Mouse (Mus musculus): Measurements from ENCODE around the gene Ctxn1. TPM values are rescaled to one million over a fixed set of nuclear protein-coding genes. Genes with fewer than 3 reads are reported as not detected.

Ctxn1 gene
- polyA plus RNA-seq, 1 experiment from 2014 or later = 63.9 TPM

DNA sequence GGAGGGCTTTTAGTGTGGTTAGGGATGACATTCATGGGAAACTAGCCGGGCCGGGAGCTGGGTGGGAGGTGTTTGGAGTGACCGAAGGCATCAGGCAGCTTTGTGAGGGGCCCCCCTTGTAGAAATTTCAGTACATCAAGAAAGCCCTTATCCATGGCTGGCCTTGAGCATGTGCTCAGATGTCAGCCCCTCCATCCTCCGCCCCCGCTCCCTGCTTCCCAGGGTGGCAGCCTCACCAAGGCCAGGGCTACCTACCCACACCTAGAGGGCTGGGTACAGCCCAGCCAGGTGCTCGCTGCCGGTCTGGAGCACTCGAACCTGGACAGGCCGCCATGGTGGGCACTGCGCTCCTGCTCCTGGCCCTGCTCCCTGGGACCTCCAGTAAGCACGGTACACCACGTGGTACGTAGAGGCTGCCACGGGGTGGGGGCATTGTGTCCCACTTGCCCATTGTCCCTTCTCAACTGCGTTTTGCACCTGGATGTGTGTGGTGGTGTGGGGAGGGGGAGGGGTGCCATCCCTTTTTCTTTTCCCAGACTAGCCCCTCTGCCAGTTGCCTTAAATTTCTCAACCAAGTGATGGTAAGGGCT is 11.0 kb downstream of the Ctxn1 start, which contains the start of gene Tgfbr3l:
TSS of gene Tgfbr3l (plus strand) at position 264 of the 590 bp plus-strand sequence.
- no peak within 1 kb of the TSS for H3K4me3 ChIP-seq (replicated peaks)
- peak within 1 kb of the TSS; percentile 14; the same call in 1 of the 2 replicates for H3K4me2 ChIP-seq (replicated peaks)
- 0 out of 2 replicates have a peak within 1 kb of the TSS, but pooled peaks have one; percentile 27 for H3K27ac ChIP-seq
- peaks cover 19% of the 10 kb centered on the region for H3K4me1 ChIP-seq (replicated peaks)
- no peak for ATAC-seq
- H3K9ac ChIP-seq = no peak within 1 kb of the TSS
- H3K9me3 ChIP-seq = no peaks in the 10 kb centered on the region
- H3K36me3 ChIP-seq = peaks cover 46% of the 10 kb centered on the region
- WGBS = 77% methylated on average over 15 of the region's 15 CpGs
- no peaks in the 10 kb centered on the region for H3K27me3 ChIP-seq (replicated peaks)

DNA sequence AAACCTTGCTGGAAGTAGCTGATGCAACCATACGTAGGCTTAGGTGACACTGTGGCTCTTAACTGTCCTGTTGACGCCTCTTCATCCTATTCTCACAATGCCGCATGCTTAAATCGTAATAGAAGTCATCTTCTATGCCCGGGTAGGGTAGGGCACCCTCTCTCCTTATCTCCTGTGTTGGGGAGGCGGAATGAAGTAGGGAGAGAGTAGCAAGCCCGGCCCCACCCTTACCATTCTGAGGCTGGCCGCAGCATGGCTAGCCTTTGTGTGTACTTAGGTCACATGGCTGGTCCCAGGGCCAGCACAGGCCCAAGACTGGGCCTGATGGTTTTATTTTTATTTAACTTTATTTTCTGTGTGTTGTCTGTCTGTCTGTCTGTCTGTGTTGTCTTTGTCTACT is 11.8 kb downstream of the Ctxn1 start:
- Histone ChIP-seq H3K4me1 (replicated peaks) (peaks cover 14% of the 10 kb centered on the region), H3K9ac (no peak overlapping the region), H3K9me3 (no peaks in the 10 kb centered on the region), H3K27me3 (replicated peaks) (no peaks in the 10 kb centered on the region), H3K4me2 (replicated peaks) (no peak overlapping the region), H3K36me3 (peaks cover 52% of the 10 kb centered on the region), H3K27ac (no peak overlapping the region), H3K4me3 (replicated peaks) (no peak overlapping the region)
- ATAC-seq = no peak
- WGBS = 83% methylated on average over 8 of the region's 8 CpGs

DNA sequence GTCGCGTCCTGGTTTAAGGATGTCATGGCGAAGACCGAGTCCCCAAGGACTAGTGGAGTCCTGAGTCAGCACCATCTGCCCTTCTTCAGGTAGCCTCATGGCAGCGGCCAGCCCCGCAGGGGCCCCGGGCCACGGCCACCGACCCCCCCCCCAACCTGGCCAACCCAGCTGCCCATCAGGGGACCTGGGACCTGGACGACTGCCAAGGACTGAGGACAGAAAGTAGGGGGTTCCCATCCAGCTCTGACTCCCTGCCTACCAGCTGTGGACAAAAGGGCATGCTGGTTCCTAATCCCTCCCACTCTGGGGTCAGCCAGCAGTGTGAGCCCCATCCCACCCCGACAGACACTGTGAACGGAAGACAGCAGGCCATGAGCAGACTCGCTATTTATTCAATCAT is 13.3 kb downstream of the Ctxn1 start:
- no peak overlapping the region for H3K4me3 ChIP-seq (replicated peaks)
- H3K27ac ChIP-seq = no peak overlapping the region
- no peak for ATAC-seq
- H3K9ac ChIP-seq = no peak overlapping the region
- no peak overlapping the region for H3K4me2 ChIP-seq (replicated peaks)
- peaks cover 58% of the 10 kb centered on the region for H3K36me3 ChIP-seq
- no peaks in the 10 kb centered on the region for H3K27me3 ChIP-seq (replicated peaks)
- H3K4me1 ChIP-seq (replicated peaks) = peaks cover 21% of the 10 kb centered on the region
- 87% methylated on average over 13 of the region's 13 CpGs for WGBS
- H3K9me3 ChIP-seq = no peaks in the 10 kb centered on the region

GRCm38 (mm10) chr8:4245061-4245460 is 14.0 kb downstream of the Ctxn1 start:
- H3K27me3 ChIP-seq (replicated peaks) = no peaks in the 10 kb centered on the region
- H3K4me2 ChIP-seq (replicated peaks) = no peak overlapping the region
- no peak overlapping the region for H3K27ac ChIP-seq
- WGBS = 90% methylated on average over 5 of the region's 5 CpGs
- no peak overlapping the region for H3K4me3 ChIP-seq (replicated peaks)
- no peaks in the 10 kb centered on the region for H3K9me3 ChIP-seq
- H3K9ac ChIP-seq = no peak overlapping the region
- no peak for ATAC-seq
- H3K4me1 ChIP-seq (replicated peaks) = peaks cover 23% of the 10 kb centered on the region
- H3K36me3 ChIP-seq = peaks cover 58% of the 10 kb centered on the region

- H3K9ac ChIP-seq = peak overlapping the region; percentile 74
- ATAC-seq = peak; percentile 50
- no peaks in the 10 kb centered on the region for H3K27me3 ChIP-seq (replicated peaks)
- H3K9me3 ChIP-seq = no peaks in the 10 kb centered on the region
- H3K4me1 ChIP-seq (replicated peaks) = peaks cover 22% of the 10 kb centered on the region
- peak overlapping the region; percentile 93 for H3K27ac ChIP-seq
- H3K4me3 ChIP-seq (replicated peaks) = peak overlapping the region; percentile 67
- H3K36me3 ChIP-seq = peaks cover 25% of the 10 kb centered on the region
- H3K4me2 ChIP-seq (replicated peaks) = peak overlapping the region; percentile 79
- 12% methylated on average over 19 of the region's 19 CpGs for WGBS
Observed at GRCm38 (mm10) chr8:4239193-4239890, 19.7 kb downstream of the Ctxn1 start.

- Histone ChIP-seq H3K4me2 (replicated peaks) (peak within 1 kb of the TSS; percentile 79), H3K4me3 (replicated peaks) (peak within 1 kb of the TSS; percentile 67), H3K9ac (peak within 1 kb of the TSS; percentile 74), H3K27ac (peak within 1 kb of the TSS; percentile 93), H3K9me3 (no peaks in the 10 kb centered on the region), H3K4me1 (replicated peaks) (peaks cover 22% of the 10 kb centered on the region), H3K36me3 (peaks cover 18% of the 10 kb centered on the region), H3K27me3 (replicated peaks) (no peaks in the 10 kb centered on the region)
- under 1% methylated on average over 70 of the region's 71 CpGs for WGBS
- peak; percentile 95 for ATAC-seq
Observed at GRCm38 (mm10) chr8:4238434-4239192, 20.5 kb downstream of the Ctxn1 start, which contains the start of the genes Map2k7 and Gm49320. TSS of gene Map2k7 (plus strand) at chr8:4238740. TSS of gene Gm49320 (plus strand) at chr8:4238865.

DNA sequence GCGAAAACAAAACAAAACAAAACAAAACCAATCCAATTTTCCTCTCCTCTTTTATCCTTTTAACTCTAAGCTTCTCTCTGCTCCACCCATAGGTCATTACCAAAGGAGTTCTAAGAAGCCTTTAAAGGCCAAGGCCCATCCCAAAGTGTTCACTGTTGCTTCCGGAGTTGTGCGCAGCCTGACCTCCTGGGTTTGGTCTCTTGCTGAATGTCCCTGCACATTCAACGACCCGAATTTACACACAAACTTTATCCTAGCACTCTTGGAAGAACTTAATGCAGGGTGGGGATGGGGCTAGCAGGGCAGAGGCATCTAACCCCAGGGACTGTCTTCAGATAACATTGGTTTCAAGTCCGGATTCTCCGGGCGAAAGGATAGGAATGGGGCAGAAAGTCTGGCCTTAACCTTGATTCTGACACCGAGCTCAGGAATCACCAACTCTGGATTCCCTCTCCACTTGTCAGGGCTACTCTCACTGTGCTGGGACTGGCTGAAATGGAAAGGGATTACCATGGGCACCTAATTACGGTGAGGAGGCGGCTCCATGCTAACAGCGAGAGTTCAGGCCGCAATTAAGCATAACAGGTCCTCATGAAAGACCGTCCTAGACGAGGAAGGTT is 21.1 kb downstream of the Ctxn1 start:
- 20% methylated on average over 15 of the region's 15 CpGs for WGBS

GRCm38 (mm10) chr8:4230612-4231351 is 28.3 kb downstream of the Ctxn1 start:
- Histone ChIP-seq H3K4me3 (replicated peaks) (no peak overlapping the region), H3K27me3 (replicated peaks) (no peaks in the 10 kb centered on the region; the same call in 1 of the 2 replicates), H3K9me3 (no peaks in the 10 kb centered on the region), H3K9ac (no peak overlapping the region), H3K4me2 (replicated peaks) (no peak overlapping the region), H3K4me1 (replicated peaks) (peaks cover 4% of the 10 kb centered on the region; the same call in 1 of the 2 replicates), H3K36me3 (no peaks in the 10 kb centered on the region), H3K27ac (no peak overlapping the region)
- WGBS = 51% methylated on average over 10 of the region's 10 CpGs
- peak; percentile 71 for ATAC-seq

More for the DNA sequence above, 21.1 kb downstream of the Ctxn1 start:
- no peaks in the 10 kb centered on the region for H3K9me3 ChIP-seq
- peaks cover 22% of the 10 kb centered on the region for H3K4me1 ChIP-seq (replicated peaks)
- peak overlapping the region; percentile 61 for H3K9ac ChIP-seq
- H3K36me3 ChIP-seq = peaks cover 12% of the 10 kb centered on the region
- H3K4me3 ChIP-seq (replicated peaks) = peak overlapping the region; percentile 67
- ATAC-seq = peak; percentile 0; the same call in 1 of the 2 replicates
- no peaks in the 10 kb centered on the region for H3K27me3 ChIP-seq (replicated peaks)
- H3K4me2 ChIP-seq (replicated peaks) = peak overlapping the region; percentile 72
- peak overlapping the region; percentile 89 for H3K27ac ChIP-seq

GRCm38 (mm10) chr8:4229784-4230183 is 29.3 kb downstream of the Ctxn1 start:
- no peak for ATAC-seq
- no peaks in the 10 kb centered on the region for H3K9me3 ChIP-seq
- 67% methylated on average over 5 of the region's 5 CpGs for WGBS

GRCm38 (mm10) chr8:4227919-4228318 is 31.2 kb downstream of the Ctxn1 start:
- H3K9ac ChIP-seq = no peak overlapping the region
- no peak overlapping the region for H3K4me3 ChIP-seq (replicated peaks)
- no peaks in the 10 kb centered on the region for H3K36me3 ChIP-seq
- ATAC-seq = no peak
- no peaks in the 10 kb centered on the region; the same call in 1 of the 2 replicates for H3K27me3 ChIP-seq (replicated peaks)
- H3K4me2 ChIP-seq (replicated peaks) = no peak overlapping the region
- H3K27ac ChIP-seq = no peak overlapping the region
- 90% methylated on average over 4 of the region's 4 CpGs for WGBS
- H3K9me3 ChIP-seq = no peaks in the 10 kb centered on the region
- H3K4me1 ChIP-seq (replicated peaks) = peaks cover 4% of the 10 kb centered on the region; the same call in 1 of the 2 replicates

More at GRCm38 (mm10) chr8:4229784-4230183, 29.3 kb downstream of the Ctxn1 start:
- Histone ChIP-seq H3K36me3 (no peaks in the 10 kb centered on the region), H3K9ac (no peak overlapping the region), H3K4me1 (replicated peaks) (peaks cover 4% of the 10 kb centered on the region; the same call in 1 of the 2 replicates), H3K27me3 (replicated peaks) (no peaks in the 10 kb centered on the region; the same call in 1 of the 2 replicates), H3K4me3 (replicated peaks) (no peak overlapping the region), H3K27ac (no peak overlapping the region), H3K4me2 (replicated peaks) (no peak overlapping the region)

DNA sequence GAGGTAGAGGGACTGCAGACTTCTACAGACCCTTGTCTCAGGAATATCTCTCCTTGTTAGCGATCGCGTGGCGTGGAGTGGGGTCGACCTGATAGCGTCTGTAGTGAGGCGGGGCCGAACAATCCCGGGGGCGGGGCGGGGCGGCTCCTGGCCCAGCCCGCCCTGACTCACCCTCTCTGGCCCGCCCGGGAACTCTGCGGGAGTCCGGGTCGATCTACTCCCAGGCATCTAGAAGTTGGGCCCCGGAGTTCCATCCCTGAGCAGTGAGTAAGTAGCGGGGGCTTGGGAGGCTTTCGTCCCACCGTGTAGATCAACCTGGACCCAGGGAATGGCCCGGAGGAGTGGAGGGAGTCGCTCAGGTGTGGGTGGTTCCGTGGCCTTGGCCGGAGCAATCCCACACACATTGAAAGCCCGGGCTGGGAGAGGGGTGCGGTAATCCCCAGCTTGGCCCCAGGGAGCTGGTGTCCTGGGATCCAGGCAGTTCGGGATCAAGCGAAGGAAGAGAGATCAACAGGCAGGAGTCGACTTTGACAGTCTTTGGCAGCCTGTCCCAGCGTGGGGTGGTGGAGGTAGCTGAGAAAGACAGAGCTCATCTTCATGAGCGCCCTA is 32.2 kb downstream of the Ctxn1 start, which contains the start of gene Lrrc8e:
TSS of gene Lrrc8e (plus strand) at position 89 of the 609 bp plus-strand sequence.
- ATAC-seq = peak; percentile 79
- Histone ChIP-seq H3K4me1 (replicated peaks) (peaks cover 4% of the 10 kb centered on the region; the same call in 1 of the 2 replicates), H3K4me2 (replicated peaks) (peak within 1 kb of the TSS; percentile 70), H3K9ac (peak within 1 kb of the TSS; percentile 35), H3K36me3 (no peaks in the 10 kb centered on the region), H3K27ac (no peak within 1 kb of the TSS), H3K27me3 (replicated peaks) (no peaks in the 10 kb centered on the region; the same call in 1 of the 2 replicates), H3K9me3 (no peaks in the 10 kb centered on the region), H3K4me3 (replicated peaks) (peak within 1 kb of the TSS; percentile 35)
- 4% methylated on average over 33 of the region's 33 CpGs for WGBS
